Mouse (Mus musculus) adrenal gland (tissue): ENCODE measurements around the gene Mfsd12.

ENCODE experiments used
- intact Hi-C: fragments of 180-260 bp; cut with DNase I; formaldehyde crosslinking; loops from one replicate; pipeline ENCODE4 v1.15.1; 2025

The Mfsd12 gene

GRCm38 (mm10) chr10:81354738-81355477, 2.4 kb upstream of the Mfsd12 start:
- intact Hi-C loops: no loop called here

- intact Hi-C loops: no loop called here
Measured at GRCm38 (mm10) chr10:81355533-81355932, 1.8 kb upstream of the Mfsd12 start.

- intact Hi-C loops: no loop called here
Measured at GRCm38 (mm10) chr10:81356352-81356990, 820 bp upstream of the Mfsd12 start.

- intact Hi-C loops: no loop called here
Measured at GRCm38 (mm10) chr10:81358209-81358608, 918 bp downstream of the Mfsd12 start.

- intact Hi-C loops: no loop called here
Measured at GRCm38 (mm10) chr10:81358841-81359240, 1.6 kb downstream of the Mfsd12 start.

GRCm38 (mm10) chr10:81360721-81361120, 3.4 kb downstream of the Mfsd12 start:
- intact Hi-C loops: no loop called here

GRCm38 (mm10) chr10:81362336-81362949, 5.2 kb downstream of the Mfsd12 start:
- intact Hi-C loops: no loop called here

GRCm38 (mm10) chr10:81363436-81364346, 6.4 kb downstream of the Mfsd12 start:
- intact Hi-C loops: no loop called here

- intact Hi-C loops: no loop called here
Measured at GRCm38 (mm10) chr10:81364666-81365065, 7.4 kb downstream of the Mfsd12 start.

GRCm38 (mm10) chr10:81365073-81365472, 7.8 kb downstream of the Mfsd12 start:
- intact Hi-C loops: no loop called here

- intact Hi-C loops: no loop called here
Measured at GRCm38 (mm10) chr10:81365672-81366476, 8.6 kb downstream of the Mfsd12 start, which contains the start of gene 4930404N11Rik. Gene 4930404N11Rik (minus strand): TSS chr10:81365816.

- intact Hi-C loops: no loop called here
Measured at GRCm38 (mm10) chr10:81366477-81367206, 9.4 kb downstream of the Mfsd12 start.

- intact Hi-C loops: no loop called here
Measured at GRCm38 (mm10) chr10:81367207-81367495, 9.9 kb downstream of the Mfsd12 start.

- intact Hi-C loops: no loop called here
Measured at GRCm38 (mm10) chr10:81375322-81375721, 18.0 kb downstream of the Mfsd12 start.

- intact Hi-C loops: no loop called here
Measured at GRCm38 (mm10) chr10:81376561-81377361, 19.5 kb downstream of the Mfsd12 start.

GRCm38 (mm10) chr10:81377362-81377664, 20.0 kb downstream of the Mfsd12 start:
- intact Hi-C loops: no loop called here

GRCm38 (mm10) chr10:81377793-81378552, 20.7 kb downstream of the Mfsd12 start, which contains the start of gene Fzr1:
Gene Fzr1 (minus strand): TSS chr10:81378516.
- intact Hi-C loops: no loop called here

GRCm38 (mm10) chr10:81378553-81379182, 21.4 kb downstream of the Mfsd12 start:
- intact Hi-C loops: no loop called here
